Comparison of ENCODE assay signal across 32 mouse cellular contexts in genomic region chr13:41286285-41286684, GRCm38 (mm10). TPM values are rescaled to one million over a fixed set of nuclear protein-coding genes. Genes with fewer than 3 reads are reported as not detected.
A peak's percentile ranks its signal among the peaks of the same experiment; 100 is the strongest.
DNase-seq lines count a peak whose midpoint lies in the region; ATAC-seq and TF ChIP-seq lines count a peak whose summit lies in the region.
"Had no signal": no experiment of that assay in that cellular context is flagged by ENCODE, and none has a peak within 500 bp of the region (broad histone marks: within the 10 kb centered on the region; RNA-seq: fewer than 3 reads in every experiment).

No protein-coding gene starts in this region.

- no peaks in the 10 kb centered on the region for H3K27me3 ChIP-seq in heart, embryonic 13.5 days (replicated peaks)
- 0 out of 2 replicates have a peak, but pooled peaks cover 3% of the 10 kb centered on the region for H3K27me3 ChIP-seq in heart, postnatal 0 days (ENCODE audit: control insufficient read depth, insufficient read depth, low read length)
- H3K27me3 ChIP-seq: embryonic facial prominence, embryonic 13.5 days; forebrain, embryonic 12.5 days; forebrain, embryonic 15.5 days; hindbrain, embryonic 12.5 days; hindbrain, embryonic 15.5 days had no signal

- H3K9me3 ChIP-seq in heart, embryonic 13.5 days = 0 out of 2 replicates have a peak, but pooled peaks cover 1% of the 10 kb centered on the region
- H3K9me3 ChIP-seq in heart, postnatal 0 days (replicated peaks; ENCODE audit: control insufficient read depth, low read length) = 0 out of 2 replicates have a peak, but pooled peaks cover under 1% of the 10 kb centered on the region
- H3K9me3 ChIP-seq: embryonic facial prominence, embryonic 10.5 days; embryonic facial prominence, embryonic 13.5 days; forebrain, embryonic 12.5 days; forebrain, embryonic 15.5 days; hindbrain, embryonic 12.5 days; hindbrain, embryonic 15.5 days had no signal

- H3K4me1 ChIP-seq in heart, embryonic 13.5 days = peaks cover 9% of the 10 kb centered on the region; the same call in 1 of the 2 replicates
- H3K4me1 ChIP-seq in heart, postnatal 0 days (ENCODE audit: control insufficient read depth, insufficient read depth) = no peaks in the 10 kb centered on the region
- H3K4me1 ChIP-seq: embryonic facial prominence, embryonic 10.5 days; embryonic facial prominence, embryonic 13.5 days; forebrain, embryonic 12.5 days; forebrain, embryonic 15.5 days; hindbrain, embryonic 12.5 days; hindbrain, embryonic 15.5 days had no signal

- H3K27ac ChIP-seq in heart, embryonic 13.5 days (replicated peaks) = peak overlapping the region; percentile 67
- no peak overlapping the region for H3K27ac ChIP-seq in heart, postnatal 0 days (ENCODE audit: low read depth)
- H3K27ac ChIP-seq: embryonic facial prominence, embryonic 10.5 days; embryonic facial prominence, embryonic 13.5 days; forebrain, embryonic 12.5 days; forebrain, embryonic 15.5 days; hindbrain, embryonic 12.5 days; hindbrain, embryonic 15.5 days had no signal

- H3K4me2 ChIP-seq in heart, embryonic 13.5 days = no peak overlapping the region
- H3K4me2 ChIP-seq in heart, postnatal 0 days (ENCODE audit: low read depth, low read length) = no peak overlapping the region
- H3K4me2 ChIP-seq: embryonic facial prominence, embryonic 13.5 days; forebrain, embryonic 12.5 days; forebrain, embryonic 15.5 days; hindbrain, embryonic 12.5 days; hindbrain, embryonic 15.5 days had no signal

- peak; percentile 64 for DNase-seq in heart, adult 11 months
- no peak for DNase-seq in heart, adult 9 months (ENCODE audit: low spot score in 2 of 2)
- DNase-seq in heart, adult 18-20 months = no peak
- DNase-seq in heart, postnatal 0 days (ENCODE audit: low spot score) = peak; percentile 19
- DNase-seq in heart, postnatal 4 days = no peak
- DNase-seq: adrenal gland, adult 8-10 months; adrenal gland, postnatal 25 days; cerebellum, adult 11-12 months; cerebellum, adult 8-10 months; cerebellum, postnatal 10 days; cerebellum, postnatal 36 days; embryo, embryonic 11 days; gastrocnemius, postnatal 25 days; kidney, adult 2 months had no signal

- H3K36me3 ChIP-seq in heart, embryonic 13.5 days = no peaks in the 10 kb centered on the region
- H3K36me3 ChIP-seq in heart, postnatal 0 days (replicated peaks; ENCODE audit: control insufficient read depth, insufficient read depth, low read length) = no peaks in the 10 kb centered on the region
- H3K36me3 ChIP-seq: embryonic facial prominence, embryonic 10.5 days; embryonic facial prominence, embryonic 13.5 days; forebrain, embryonic 12.5 days; forebrain, embryonic 15.5 days; hindbrain, embryonic 12.5 days; hindbrain, embryonic 15.5 days had no signal

- no peak overlapping the region for H3K4me3 ChIP-seq in heart, embryonic 13.5 days
- H3K4me3 ChIP-seq in heart, postnatal 0 days (ENCODE audit: low read depth, low read length) = no peak overlapping the region
- H3K4me3 ChIP-seq: embryonic facial prominence, embryonic 10.5 days; embryonic facial prominence, embryonic 13.5 days; erythroblast, embryonic 14.5 days; forebrain, embryonic 12.5 days; forebrain, embryonic 15.5 days; hindbrain, embryonic 12.5 days; hindbrain, embryonic 15.5 days had no signal

- WGBS in heart, embryonic 13.5 days = 45% methylated on average over 3 of the region's 3 CpGs
- WGBS in heart, postnatal 0 days = 34% methylated on average over 3 of the region's 3 CpGs

- ATAC-seq in heart, embryonic 13.5 days (ENCODE audit: extremely low read depth, insufficient number of reproducible peaks, low FRiP score, low TSS enrichment) = no peak
- no peak for ATAC-seq in heart, postnatal 0 days (ENCODE audit: insufficient read depth, low read depth)
- ATAC-seq: activated CD4-positive, CD25-positive, alpha-beta regulatory T cell, adult 4 months; forebrain, embryonic 15.5 days; intestine, postnatal 0 days had no signal

- no peak for TF ChIP-seq EP300 in heart, postnatal 0 days (IDR thresholded peaks at IDR 0.05; ENCODE audit: low read depth)

- TF ChIP-seq CTCF in heart, postnatal 0 days (IDR thresholded peaks at IDR 0.05; ENCODE audit: low read depth) = no peak

- H3K9ac ChIP-seq in heart, embryonic 13.5 days = no peak overlapping the region
- no peak overlapping the region for H3K9ac ChIP-seq in heart, postnatal 0 days (replicated peaks; ENCODE audit: low read depth, low read length)
- H3K9ac ChIP-seq: embryonic facial prominence, embryonic 13.5 days; forebrain, embryonic 12.5 days; forebrain, embryonic 15.5 days; hindbrain, embryonic 12.5 days; hindbrain, embryonic 15.5 days had no signal

RNA-seq across cellular contexts. Expression of gene Gm17364, which starts 12.5 kb away (rescaled TPM):
- polyA plus RNA-seq in heart, embryonic 13.5 days (2015; fragmentation: Nextera tagmentation; extraction: Ambion mirVana) = not detected in 2 replicates
- total RNA-seq in heart, adult 18-20 months (2021) = not detected
- total RNA-seq in heart, postnatal 0 days (2014; rRNA removed; ENCODE audit: low replicate concordance) = not detected in 2 replicates
- not detected in 2 replicates for polyA plus RNA-seq in heart, postnatal 0 days (2015; fragmentation: Nextera tagmentation; extraction: Ambion mirVana)
- not detected for total RNA-seq in heart, postnatal 4 days (2021)
- total RNA-seq: adrenal gland, adult 8-10 months; adrenal gland, postnatal 25 days; ES-E14; gastrocnemius, adult 8-10 months; gastrocnemius, postnatal 25 days; hematopoietic stem cell, adult 5-6 weeks had no signal
- polyA plus RNA-seq: activated CD4-positive, CD25-positive, alpha-beta regulatory T cell, adult 4 months; brain, embryonic 14.5 days; cortical plate, adult 2 months; embryonic facial prominence, embryonic 10.5 days; embryonic facial prominence, embryonic 13.5 days; erythroblast, embryonic 14.5 days; forebrain, embryonic 12.5 days; forebrain, embryonic 15.5 days; gonadal fat pad, adult 2 months; heart, embryonic 16.5 days; hindbrain, embryonic 12.5 days; hindbrain, embryonic 15.5 days; intestine, embryonic 14.5 days; intestine, postnatal 0 days; kidney, adult 2 months had no signal

RNA-seq across cellular contexts. Expression of gene Smim13, which starts 36.6 kb away (rescaled TPM):
- polyA plus RNA-seq in heart, embryonic 13.5 days (2015; fragmentation: Nextera tagmentation; extraction: Ambion mirVana) = 8.7 and 9.8 TPM in 2 replicates
- total RNA-seq in heart, adult 18-20 months (2021) = 10 to 100 TPM; 24.7 to 27.5 TPM
- total RNA-seq in heart, postnatal 0 days (2014; rRNA removed; ENCODE audit: low replicate concordance) = 14.6 and 15.5 TPM in 2 replicates
- polyA plus RNA-seq in heart, postnatal 0 days (2015; fragmentation: Nextera tagmentation; extraction: Ambion mirVana) = 7.9 TPM in 2 replicates
- total RNA-seq in heart, postnatal 4 days (2021) = 10 to 100 TPM; 17.4 to 18.5 TPM

Comparison
In these comparisons a context has a peak if more than half of its experiments do, and no peak if none do; other contexts are left out.
1. DNase-seq: peak in heart, adult 11 months (single experiment) and heart, postnatal 0 days (single experiment); none in heart, adult 9 months (0 of 2), heart, adult 18-20 months (0 of 2) and heart, postnatal 4 days (single experiment).